Mouse (Mus musculus): ENCODE data around the gene Hdac11. TPM values are rescaled to one million over a fixed set of nuclear protein-coding genes. Genes with fewer than 3 reads are reported as not detected.

Gene Hdac11
- polyA plus RNA-seq (2012; rRNA removed), result 19.1 and 20.1 TPM in 2 replicates

GRCm38 (mm10) chr6:91156554-91157236 is at the start of gene Hdac11:
Gene Hdac11, plus strand, starts transcription at chr6:91156665.

GRCm38 (mm10) chr6:91116244-91117145 is 40.0 kb upstream of the Hdac11 start, which contains the start of gene Nup210:
Gene Nup210, minus strand, starts transcription at chr6:91116829.

GRCm38 (mm10) chr6:91212155-91212554 is 55.7 kb downstream of the Hdac11 start, which contains the start of gene Fbln2:
Gene Fbln2, plus strand, starts transcription at chr6:91212455.

Other genes with a start within 250 kb of the Hdac11 start
- gene Iqsec1, start 168.0 kb upstream of the Hdac11 start, polyA plus RNA-seq (2012; rRNA removed), result 53.5 and 61.3 TPM in 2 replicates
- gene Nup210, start 39.8 kb upstream of the Hdac11 start, polyA plus RNA-seq (2012; rRNA removed), result 3.6 and 9.6 TPM in 2 replicates
- gene Fbln2, start 55.8 kb downstream of the Hdac11 start, polyA plus RNA-seq (2012; rRNA removed), result 40.3 and 46.6 TPM in 2 replicates

Measured in stomach, adult 2 months (tissue).